Mouse (Mus musculus) erythroblast, embryonic 14.5 days (primary cell): Measurements from ENCODE around the gene Shf.

Experiments
- GATA1 ChIP-seq: IDR thresholded peaks from 2 replicates; pipeline ENCODE4 v1.6.1; 2012; ENCODE audit warnings: low read length, inconsistent platforms, mixed read lengths
- TAL1 ChIP-seq: IDR thresholded peaks from 3 replicates; pipeline ENCODE4 v1.6.1; 2012; ENCODE audit warnings: low read length, inconsistent platforms, mixed read lengths

DNA sequence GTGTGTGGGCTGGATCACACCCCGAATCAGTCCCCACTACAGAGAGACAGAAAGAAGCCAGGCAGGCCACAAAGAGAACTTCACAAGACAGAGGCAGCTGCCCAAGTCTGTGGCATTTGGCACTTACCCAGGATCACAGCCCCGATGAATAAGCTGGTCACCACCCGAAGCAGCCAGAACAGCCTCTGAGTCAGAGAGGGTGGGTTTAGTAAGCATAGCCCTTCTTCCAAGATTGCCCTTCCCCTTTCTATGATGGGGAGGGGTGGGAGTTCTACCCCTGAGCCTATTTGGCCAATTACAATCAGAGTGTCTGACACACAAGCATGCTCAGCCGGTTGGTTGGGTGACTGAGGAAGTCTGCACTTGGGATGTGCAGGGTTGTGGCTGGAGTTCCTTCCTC is 62.8 kb downstream of the Shf start:
- no peak for TF ChIP-seq GATA1
- no peak for TF ChIP-seq TAL1
